Mouse (Mus musculus): ENCODE measurements around the gene Gpr18.
"Not testable (repeated sequence)": the region's sequence is repeated elsewhere in the genome, so short reads cannot be mapped to it uniquely, and the experiment has no call there.

Gene Gpr18

GRCm38 (mm10) chr14:121884150-121884797 lies 31.3 kb downstream of the Gpr18 start:
- DNase-seq (ENCODE audit: low spot score in 2 of 2): peak in 1 of 2 experiments; percentile 11

GRCm38 (mm10) chr14:121881211-121881610 lies 34.4 kb downstream of the Gpr18 start:
- DNase-seq (ENCODE audit: low spot score in 2 of 2): no peak

GRCm38 (mm10) chr14:121879266-121879840 lies 36.2 kb downstream of the Gpr18 start:
- no peak for DNase-seq (ENCODE audit: low spot score in 2 of 2)

GRCm38 (mm10) chr14:121878859-121879206 lies 36.7 kb downstream of the Gpr18 start:
- no peak for DNase-seq (ENCODE audit: low spot score in 2 of 2)

GRCm38 (mm10) chr14:121878176-121878858 lies 37.3 kb downstream of the Gpr18 start, which contains the start of gene Ubac2:
Gene Ubac2, plus strand, starts transcription at chr14:121878620.
- DNase-seq (ENCODE audit: low spot score in 2 of 2): peak; percentile 93 to 97

GRCm38 (mm10) chr14:121877640-121878039 lies 37.9 kb downstream of the Gpr18 start:
- DNase-seq (ENCODE audit: low spot score in 2 of 2): no peak

- no peak for DNase-seq (ENCODE audit: low spot score in 2 of 2)
These were observed 38.7 kb downstream of the Gpr18 start for GRCm38 (mm10) chr14:121876860-121877259.

GRCm38 (mm10) chr14:121876190-121876589 lies 39.4 kb downstream of the Gpr18 start:
- DNase-seq (ENCODE audit: low spot score in 2 of 2): not testable (repeated sequence)

- DNase-seq (ENCODE audit: low spot score in 2 of 2): no peak
These were observed 41.9 kb downstream of the Gpr18 start for GRCm38 (mm10) chr14:121873646-121874045.

- DNase-seq (ENCODE audit: low spot score in 2 of 2): no peak
These were observed 42.4 kb downstream of the Gpr18 start for GRCm38 (mm10) chr14:121873172-121873571.

GRCm38 (mm10) chr14:121872760-121873159 lies 42.8 kb downstream of the Gpr18 start:
- DNase-seq (ENCODE audit: low spot score in 2 of 2): no peak

- DNase-seq (ENCODE audit: low spot score in 2 of 2): no peak
These were observed 46.5 kb downstream of the Gpr18 start for GRCm38 (mm10) chr14:121869111-121869510.

- no peak for DNase-seq (ENCODE audit: low spot score in 2 of 2)
These were observed 49.0 kb downstream of the Gpr18 start for GRCm38 (mm10) chr14:121866574-121866973.

- peak; percentile 37 to 56 for DNase-seq (ENCODE audit: low spot score in 2 of 2)
These were observed 50.4 kb downstream of the Gpr18 start for GRCm38 (mm10) chr14:121865162-121865561.
